Mouse (Mus musculus): Measurements from ENCODE around the gene Spocd1. TPM values are rescaled to one million over a fixed set of nuclear protein-coding genes. Genes with fewer than 3 reads are reported as not detected.

Spocd1 gene
- polyA plus RNA-seq, 1 experiment from 2014 or later, result 0.06 TPM

GRCm38 (mm10) chr4:129993944-129994695, 65.1 kb downstream of the Spocd1 start:
- Histone ChIP-seq H3K4me3 (no peak overlapping the region), H3K36me3 (0 out of 2 replicates have a peak, but pooled peaks cover 10% of the 10 kb centered on the region), H3K4me2 (replicated peaks) (no peak overlapping the region), H3K9me3 (no peaks in the 10 kb centered on the region), H3K27ac (no peak overlapping the region), H3K27me3 (peaks cover 23% of the 10 kb centered on the region), H3K4me1 (peaks cover 16% of the 10 kb centered on the region), H3K9ac (no peak overlapping the region)
- 93% methylated on average over 16 of the region's 16 CpGs for WGBS
- ATAC-seq (ENCODE audit: insufficient number of reproducible peaks, insufficient read depth, low FRiP score, low TSS enrichment), result no peak

GRCm38 (mm10) chr4:129994728-129995127, 65.7 kb downstream of the Spocd1 start:
- H3K4me1 ChIP-seq, result peaks cover 17% of the 10 kb centered on the region
- H3K36me3 ChIP-seq, result 0 out of 2 replicates have a peak, but pooled peaks cover 10% of the 10 kb centered on the region
- H3K9ac ChIP-seq, result no peak overlapping the region
- no peak overlapping the region for H3K4me3 ChIP-seq
- WGBS, result 83% methylated on average over 5 of the region's 5 CpGs
- H3K27ac ChIP-seq, result no peak overlapping the region
- H3K9me3 ChIP-seq, result no peaks in the 10 kb centered on the region
- no peak overlapping the region for H3K4me2 ChIP-seq (replicated peaks)
- ATAC-seq (ENCODE audit: insufficient number of reproducible peaks, insufficient read depth, low FRiP score, low TSS enrichment), result no peak
- H3K27me3 ChIP-seq, result peaks cover 21% of the 10 kb centered on the region

DNA sequence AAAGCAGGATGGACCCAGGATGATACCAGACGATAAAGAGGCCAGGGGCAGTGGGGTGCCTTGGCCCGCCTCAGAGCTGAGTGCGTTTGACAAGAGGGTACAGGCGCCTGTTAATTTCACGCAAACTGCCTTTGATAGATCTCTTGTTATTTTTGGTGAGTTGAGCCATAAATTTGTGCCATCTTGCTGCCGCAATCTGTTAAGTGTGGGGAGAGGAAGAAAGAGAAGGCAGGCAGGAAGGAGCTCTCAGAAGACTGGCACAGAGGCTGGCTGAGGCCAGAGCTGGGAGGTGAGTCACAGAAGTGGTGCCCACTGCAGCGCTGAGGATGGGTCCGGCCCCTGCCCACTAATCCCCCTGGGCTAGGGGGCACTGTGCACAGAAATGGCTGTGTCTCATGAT, 66.2 kb downstream of the Spocd1 start:
- Histone ChIP-seq H3K9me3 (no peaks in the 10 kb centered on the region), H3K27ac (no peak overlapping the region), H3K36me3 (0 out of 2 replicates have a peak, but pooled peaks cover 10% of the 10 kb centered on the region), H3K4me3 (no peak overlapping the region), H3K27me3 (peaks cover 21% of the 10 kb centered on the region), H3K4me1 (peaks cover 12% of the 10 kb centered on the region), H3K4me2 (replicated peaks) (no peak overlapping the region), H3K9ac (no peak overlapping the region)
- WGBS, result 84% methylated on average over 8 of the region's 8 CpGs
- ATAC-seq (ENCODE audit: insufficient number of reproducible peaks, insufficient read depth, low FRiP score, low TSS enrichment), result no peak

DNA sequence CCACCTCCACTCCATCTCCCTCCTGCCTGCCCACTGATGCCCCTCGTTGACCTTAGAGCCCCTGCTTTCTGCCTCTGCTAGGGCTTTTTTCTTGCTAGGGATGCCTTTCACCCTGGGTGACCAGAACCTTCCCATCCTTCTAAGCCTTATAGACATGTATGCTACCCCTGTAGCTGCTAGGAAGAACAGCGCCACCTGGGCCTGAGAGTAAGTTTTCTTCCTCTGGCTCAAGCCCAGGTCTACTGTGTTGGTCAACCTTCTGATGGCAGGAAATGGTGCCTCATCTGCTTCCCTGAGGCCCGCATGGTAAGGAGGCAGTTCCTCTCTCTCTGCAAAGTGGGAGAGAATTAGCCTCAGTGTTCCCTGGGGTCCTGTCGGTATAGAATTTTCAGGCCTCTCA, 67.0 kb downstream of the Spocd1 start:
- WGBS, result 75% methylated on average over 4 of the region's 4 CpGs
- Histone ChIP-seq H3K27ac (no peak overlapping the region), H3K36me3 (0 out of 2 replicates have a peak, but pooled peaks cover 10% of the 10 kb centered on the region), H3K27me3 (peaks cover 18% of the 10 kb centered on the region), H3K4me2 (replicated peaks) (no peak overlapping the region), H3K4me3 (no peak overlapping the region), H3K4me1 (peaks cover 9% of the 10 kb centered on the region), H3K9me3 (no peaks in the 10 kb centered on the region), H3K9ac (no peak overlapping the region)
- ATAC-seq (ENCODE audit: insufficient number of reproducible peaks, insufficient read depth, low FRiP score, low TSS enrichment), result no peak

DNA sequence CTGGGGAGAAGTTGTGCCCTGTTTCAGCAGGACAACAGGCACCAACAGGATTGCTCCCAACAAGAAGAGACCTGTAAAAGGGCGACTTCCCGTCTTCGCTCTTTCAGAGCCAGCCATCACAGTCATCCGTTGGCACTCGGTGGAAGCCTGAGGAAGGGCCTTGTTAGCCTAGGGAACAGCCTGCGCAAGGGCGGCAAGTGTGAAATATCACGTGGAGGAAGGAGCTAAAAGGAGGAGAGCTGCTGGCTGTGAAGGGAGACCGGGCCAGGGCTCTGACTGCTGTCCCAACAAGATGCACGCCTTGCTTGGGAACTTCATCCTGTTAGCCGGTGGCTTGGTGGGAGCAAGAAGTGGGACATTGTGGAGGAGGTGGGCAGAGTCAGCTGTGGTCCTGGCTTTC, 69.1 kb downstream of the Spocd1 start:
- peaks cover 20% of the 10 kb centered on the region for H3K4me1 ChIP-seq
- H3K9ac ChIP-seq, result no peak overlapping the region
- no peak overlapping the region for H3K4me2 ChIP-seq (replicated peaks)
- no peak overlapping the region for H3K27ac ChIP-seq
- no peaks in the 10 kb centered on the region for H3K9me3 ChIP-seq
- WGBS, result 63% methylated on average over 11 of the region's 11 CpGs
- H3K4me3 ChIP-seq, result no peak overlapping the region
- 0 out of 2 replicates have a peak, but pooled peaks cover 2% of the 10 kb centered on the region for H3K36me3 ChIP-seq
- ATAC-seq (ENCODE audit: insufficient number of reproducible peaks, insufficient read depth, low FRiP score, low TSS enrichment), result no peak
- H3K27me3 ChIP-seq, result peaks cover 15% of the 10 kb centered on the region; the same call in 1 of the 2 replicates

- H3K9ac ChIP-seq, result no peak overlapping the region
- H3K27ac ChIP-seq, result peak overlapping the region; percentile 20; the same call in 1 of the 2 replicates
- H3K27me3 ChIP-seq, result peaks cover 17% of the 10 kb centered on the region
- no peak overlapping the region for H3K4me3 ChIP-seq
- no peaks in the 10 kb centered on the region for H3K36me3 ChIP-seq
- H3K9me3 ChIP-seq, result no peaks in the 10 kb centered on the region
- WGBS, result 35% methylated on average over 5 of the region's 5 CpGs
- peaks cover 22% of the 10 kb centered on the region for H3K4me1 ChIP-seq
- no peak overlapping the region for H3K4me2 ChIP-seq (replicated peaks)
- ATAC-seq (ENCODE audit: insufficient number of reproducible peaks, insufficient read depth, low FRiP score, low TSS enrichment), result no peak
Observed at GRCm38 (mm10) chr4:130001710-130002109, 72.7 kb downstream of the Spocd1 start.

DNA sequence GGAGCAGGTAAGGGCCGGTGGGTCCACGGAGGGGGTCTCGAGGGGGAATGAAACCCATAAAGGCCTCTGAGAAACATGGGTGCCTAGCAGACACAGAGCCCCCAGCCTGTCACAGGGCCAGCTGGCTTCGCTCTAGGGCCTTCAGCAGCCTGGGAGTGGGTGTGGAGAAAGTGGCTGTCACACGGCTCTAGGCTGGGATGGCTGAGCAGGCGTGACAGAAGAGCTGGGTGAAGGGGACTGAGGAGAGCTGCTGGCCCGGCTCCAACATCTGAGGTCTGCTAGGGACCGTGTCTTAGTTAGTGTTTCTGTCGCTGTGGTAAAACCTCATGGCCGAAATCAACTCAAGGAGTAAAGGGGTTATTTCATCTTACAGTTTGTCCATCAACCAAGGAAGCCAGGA, 73.1 kb downstream of the Spocd1 start:
- H3K27ac ChIP-seq, result peak overlapping the region; percentile 20; the same call in 1 of the 2 replicates
- 69% methylated on average over 10 of the region's 10 CpGs for WGBS
- no peak for ATAC-seq (ENCODE audit: insufficient number of reproducible peaks, insufficient read depth, low FRiP score, low TSS enrichment)

DNA sequence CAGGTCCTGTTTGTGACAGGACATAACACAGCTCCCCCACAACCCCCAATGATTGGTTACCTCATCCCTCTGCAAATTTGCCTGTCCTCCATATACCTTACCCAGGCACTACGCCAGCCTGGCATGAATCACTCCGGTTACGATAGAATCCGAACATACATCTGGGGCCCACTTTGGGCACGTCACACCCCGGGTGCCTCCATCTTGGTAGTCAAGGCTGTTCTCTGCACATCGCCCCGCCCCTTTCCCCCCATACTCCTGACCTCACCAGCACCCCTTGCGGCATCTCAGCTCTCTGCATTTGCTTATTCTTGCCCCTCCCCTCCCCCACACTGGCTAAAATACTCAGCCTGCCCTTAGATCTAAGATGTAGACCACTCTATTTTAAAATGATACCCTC, 76.5 kb downstream of the Spocd1 start:
- Histone ChIP-seq H3K27ac (no peak overlapping the region), H3K4me2 (replicated peaks) (no peak overlapping the region), H3K36me3 (0 out of 2 replicates have a peak, but pooled peaks cover 12% of the 10 kb centered on the region), H3K4me3 (no peak overlapping the region), H3K9me3 (no peaks in the 10 kb centered on the region), H3K27me3 (peaks cover 43% of the 10 kb centered on the region), H3K9ac (no peak overlapping the region), H3K4me1 (peaks cover 20% of the 10 kb centered on the region)
- ATAC-seq (ENCODE audit: insufficient number of reproducible peaks, insufficient read depth, low FRiP score, low TSS enrichment), result no peak
- WGBS, result 55% methylated on average over 9 of the region's 9 CpGs

More for the DNA sequence above, 73.1 kb downstream of the Spocd1 start:
- peaks cover 20% of the 10 kb centered on the region for H3K27me3 ChIP-seq
- H3K4me1 ChIP-seq, result peaks cover 25% of the 10 kb centered on the region
- H3K4me3 ChIP-seq, result no peak overlapping the region
- H3K9ac ChIP-seq, result 0 out of 2 replicates have a peak overlapping the region, but pooled peaks have one; percentile 4
- no peaks in the 10 kb centered on the region for H3K36me3 ChIP-seq
- no peak overlapping the region for H3K4me2 ChIP-seq (replicated peaks)
- H3K9me3 ChIP-seq, result no peaks in the 10 kb centered on the region

- Histone ChIP-seq H3K9ac (no peak overlapping the region), H3K9me3 (no peaks in the 10 kb centered on the region), H3K4me3 (peak overlapping the region; percentile 27), H3K4me2 (replicated peaks) (peak overlapping the region; percentile 59), H3K27me3 (peaks cover 43% of the 10 kb centered on the region), H3K36me3 (0 out of 2 replicates have a peak, but pooled peaks cover 12% of the 10 kb centered on the region), H3K4me1 (peaks cover 11% of the 10 kb centered on the region), H3K27ac (no peak overlapping the region)
- no peak for ATAC-seq (ENCODE audit: insufficient number of reproducible peaks, insufficient read depth, low FRiP score, low TSS enrichment)
- WGBS, result 12% methylated on average over 25 of the region's 25 CpGs
Observed at GRCm38 (mm10) chr4:130006533-130006932, 77.5 kb downstream of the Spocd1 start.

Other genes with a start within 250 kb of the Spocd1 start
- gene Tmem39b, start 232.4 kb upstream of the Spocd1 start, polyA plus RNA-seq (2016; fragmentation: Nextera tagmentation; extraction: Ambion mirVana), result 16.5 and 18.7 TPM in 2 replicates
- 191 and 204 TPM in 2 replicates for gene Khdrbs1, start 186.9 kb upstream of the Spocd1 start, polyA plus RNA-seq (2016; fragmentation: Nextera tagmentation; extraction: Ambion mirVana)
- 306 and 332 TPM in 2 replicates for gene Ptp4a2, start 118.0 kb upstream of the Spocd1 start, polyA plus RNA-seq (2016; fragmentation: Nextera tagmentation; extraction: Ambion mirVana)
- 7.6 and 8.2 TPM in 2 replicates for gene Adgrb2, start 55.6 kb downstream of the Spocd1 start, polyA plus RNA-seq (2016; fragmentation: Nextera tagmentation; extraction: Ambion mirVana)
- gene Col16a1, start 118.6 kb downstream of the Spocd1 start, polyA plus RNA-seq (2016; fragmentation: Nextera tagmentation; extraction: Ambion mirVana), result 40.3 and 46.2 TPM in 2 replicates
- gene Pef1, start 173.3 kb downstream of the Spocd1 start, polyA plus RNA-seq (2016; fragmentation: Nextera tagmentation; extraction: Ambion mirVana), result 65.6 and 69.5 TPM in 2 replicates
- gene Hcrtr1, start 210.1 kb downstream of the Spocd1 start, polyA plus RNA-seq (2016; fragmentation: Nextera tagmentation; extraction: Ambion mirVana), result 0.27 and 0.32 TPM in 2 replicates
- gene Tinagl1, start 245.9 kb downstream of the Spocd1 start, polyA plus RNA-seq (2016; fragmentation: Nextera tagmentation; extraction: Ambion mirVana), result 11.8 and 12.9 TPM in 2 replicates